Mouse (Mus musculus) ES-Bruce4 (cell line): ENCODE data around the gene Sbf2. TPM values are rescaled to one million over a fixed set of nuclear protein-coding genes. Genes with fewer than 3 reads are reported as not detected.
"Not testable (repeated sequence)": the region's sequence is repeated elsewhere in the genome, so short reads cannot be mapped to it uniquely, and the experiment has no call there.

Experiments used
- H3K27ac ChIP-seq: 2 replicates; pipeline ENCODE4 v1.5.1; 2012; ENCODE audit warnings: low read length, inconsistent platforms; ENCODE audit not compliant: insufficient read depth
- H3K27me3 ChIP-seq: 2 replicates; pipeline ENCODE4 v1.6.1; 2012; ENCODE audit warnings: mild to moderate bottlenecking, low read length, inconsistent platforms; ENCODE audit not compliant: control insufficient read depth, poor library complexity, insufficient read depth, severe bottlenecking
- H3K36me3 ChIP-seq: 2 replicates; pipeline ENCODE4 v1.6.1; 2012; ENCODE audit warnings: inconsistent platforms, mild to moderate bottlenecking, low read length, moderate library complexity; ENCODE audit not compliant: control insufficient read depth, poor library complexity, insufficient read depth, severe bottlenecking
- H3K4me1 ChIP-seq: one replicate; pipeline ENCODE4 v1.8.1; 2011; ENCODE audit warnings: low read length; ENCODE audit not compliant: control insufficient read depth, insufficient read depth
- H3K4me3 ChIP-seq: 2 replicates; pipeline ENCODE4 v1.5.1; 2011; ENCODE audit warnings: low read depth, mild to moderate bottlenecking, low read length
- H3K9ac ChIP-seq: 2 replicates; pipeline ENCODE4 v1.6.1; 2012; ENCODE audit warnings: low read depth, mild to moderate bottlenecking, inconsistent platforms; ENCODE audit not compliant: poor library complexity, severe bottlenecking
- H3K9me3 ChIP-seq: replicated peaks from 2 replicates; pipeline ENCODE4 v1.6.1; 2012; ENCODE audit warnings: mild to moderate bottlenecking, low read length, inconsistent platforms; ENCODE audit not compliant: control insufficient read depth, poor library complexity, insufficient read depth, severe bottlenecking
- CTCF ChIP-seq: IDR thresholded peaks from one replicate; pipeline ENCODE4 v1.8.1; 2011; ENCODE audit warnings: low read depth, low read length
- EP300 ChIP-seq: IDR thresholded peaks from 2 replicates; pipeline ENCODE4 v1.6.1; 2011; ENCODE audit warnings: low read depth, low read length; ENCODE audit not compliant: insufficient read depth
- POLR2A ChIP-seq: IDR thresholded peaks from one replicate; pipeline ENCODE4 v1.8.1; 2011; ENCODE audit warnings: low read length; ENCODE audit not compliant: insufficient read depth
- polyA plus RNA-seq: library from polyadenylated mRNA; stranded (reverse); fragments of >200 nt; gene quantifications from 2 replicates; pipeline ENCODE4 v1.2.4, GENCODE M21; 2011; ENCODE audit warnings: low read depth; ENCODE audit not compliant: missing spikeins, insufficient read depth, insufficient read length

Gene Sbf2
- polyA plus RNA-seq, 1 experiment: 65.5 TPM

- Histone ChIP-seq H3K36me3 (no peaks in the 10 kb centered on the region), H3K27me3 (no peaks in the 10 kb centered on the region), H3K9ac (no peak overlapping the region), H3K4me3 (no peak overlapping the region), H3K4me1 (no peaks in the 10 kb centered on the region), H3K9me3 (no peaks in the 10 kb centered on the region), H3K27ac (no peak overlapping the region)
- no peak for TF ChIP-seq EP300
Measured at GRCm38 (mm10) chr7:110557001-110557400, 57.7 kb downstream of the Sbf2 start.

GRCm38 (mm10) chr7:110556221-110556620 lies 58.5 kb downstream of the Sbf2 start:
- H3K9me3 ChIP-seq: no peaks in the 10 kb centered on the region
- no peaks in the 10 kb centered on the region for H3K4me1 ChIP-seq
- H3K36me3 ChIP-seq: no peaks in the 10 kb centered on the region
- TF ChIP-seq CTCF: no peak
- TF ChIP-seq POLR2A: no peak
- TF ChIP-seq EP300: no peak
- no peak overlapping the region for H3K9ac ChIP-seq
- H3K27me3 ChIP-seq: no peaks in the 10 kb centered on the region
- H3K27ac ChIP-seq: no peak overlapping the region
- H3K4me3 ChIP-seq: no peak overlapping the region

- H3K4me3 ChIP-seq: no peak overlapping the region
- H3K36me3 ChIP-seq: no peaks in the 10 kb centered on the region
- TF ChIP-seq CTCF: no peak
- TF ChIP-seq POLR2A: no peak
- TF ChIP-seq EP300: no peak
- H3K9ac ChIP-seq: no peak overlapping the region
- H3K27ac ChIP-seq: no peak overlapping the region
- H3K9me3 ChIP-seq: no peaks in the 10 kb centered on the region
- no peaks in the 10 kb centered on the region for H3K4me1 ChIP-seq
- no peaks in the 10 kb centered on the region for H3K27me3 ChIP-seq
Measured at GRCm38 (mm10) chr7:110555260-110555659, 59.5 kb downstream of the Sbf2 start.

GRCm38 (mm10) chr7:110548268-110548667 lies 66.5 kb downstream of the Sbf2 start:
- no peaks in the 10 kb centered on the region for H3K9me3 ChIP-seq
- H3K4me1 ChIP-seq: no peaks in the 10 kb centered on the region
- H3K27me3 ChIP-seq: no peaks in the 10 kb centered on the region
- no peak overlapping the region for H3K4me3 ChIP-seq
- H3K27ac ChIP-seq: no peak overlapping the region
- no peak for TF ChIP-seq EP300
- TF ChIP-seq POLR2A: no peak
- TF ChIP-seq CTCF: no peak
- no peak overlapping the region for H3K9ac ChIP-seq
- no peaks in the 10 kb centered on the region for H3K36me3 ChIP-seq

GRCm38 (mm10) chr7:110543341-110543740 lies 71.4 kb downstream of the Sbf2 start:
- H3K9ac ChIP-seq: no peak overlapping the region
- no peaks in the 10 kb centered on the region for H3K9me3 ChIP-seq
- no peaks in the 10 kb centered on the region for H3K27me3 ChIP-seq
- TF ChIP-seq EP300: no peak
- TF ChIP-seq CTCF: no peak
- TF ChIP-seq POLR2A: no peak
- no peaks in the 10 kb centered on the region for H3K4me1 ChIP-seq
- no peaks in the 10 kb centered on the region for H3K36me3 ChIP-seq
- H3K4me3 ChIP-seq: no peak overlapping the region
- no peak overlapping the region for H3K27ac ChIP-seq

GRCm38 (mm10) chr7:110539266-110539665 lies 75.5 kb downstream of the Sbf2 start:
- TF ChIP-seq POLR2A (no peak), EP300 (no peak), CTCF (no peak)
- no peaks in the 10 kb centered on the region for H3K36me3 ChIP-seq

GRCm38 (mm10) chr7:110530295-110530694 lies 84.4 kb downstream of the Sbf2 start:
- H3K4me3 ChIP-seq, H3K4me1 ChIP-seq, H3K27me3 ChIP-seq, H3K27ac ChIP-seq, H3K36me3 ChIP-seq, H3K9ac ChIP-seq, H3K9me3 ChIP-seq: not testable (repeated sequence)

More at GRCm38 (mm10) chr7:110539266-110539665, 75.5 kb downstream of the Sbf2 start:
- no peaks in the 10 kb centered on the region for H3K9me3 ChIP-seq
- H3K27ac ChIP-seq: no peak overlapping the region
- H3K27me3 ChIP-seq: no peaks in the 10 kb centered on the region
- H3K4me1 ChIP-seq: no peaks in the 10 kb centered on the region
- H3K4me3 ChIP-seq: no peak overlapping the region
- no peak overlapping the region for H3K9ac ChIP-seq
